Mouse (Mus musculus) G1E (cell line): ENCODE data around the gene Rbms1. TPM values are rescaled to one million over a fixed set of nuclear protein-coding genes. Genes with fewer than 3 reads are reported as not detected.
A peak's percentile ranks its signal among the peaks of the same experiment; 100 is the strongest.

Source experiments
- ATAC-seq: 2 replicates; pipeline ENCODE4 v1.8.0; 2016; ENCODE audit warnings: mild to moderate bottlenecking; ENCODE audit not compliant: insufficient number of reproducible peaks, poor library complexity, low FRiP score, severe bottlenecking; ENCODE audit errors: extremely low read depth
- DNase-seq: peaks from one replicate; pipeline ENCODE4 v3.0.0; 2012; ENCODE audit warnings: low spot score
- H3K27me3 ChIP-seq: 2 replicates; pipeline ENCODE4 v1.6.1; 2012; ENCODE audit warnings: mild to moderate bottlenecking, low read length, inconsistent platforms; ENCODE audit not compliant: insufficient read depth
- H3K36me3 ChIP-seq: replicated peaks from 2 replicates; pipeline ENCODE3; 2012; ENCODE audit warnings: mild to moderate bottlenecking, inconsistent platforms
- H3K4me1 ChIP-seq: 2 replicates; pipeline ENCODE4 v1.6.1; 2012; ENCODE audit warnings: low read depth, low read length, inconsistent platforms, mixed read lengths; ENCODE audit not compliant: insufficient read depth
- H3K4me3 ChIP-seq: 2 replicates; pipeline ENCODE4 v1.5.1; 2012; ENCODE audit warnings: low read depth, mild to moderate bottlenecking, inconsistent platforms, low read length, moderate library complexity, mixed read lengths
- H3K9me3 ChIP-seq: replicated peaks from 2 replicates; pipeline ENCODE4 v1.6.1; 2012; ENCODE audit warnings: inconsistent platforms
- CTCF ChIP-seq: IDR thresholded peaks from 2 replicates; pipeline ENCODE4 v1.5.1; 2012; ENCODE audit warnings: low read depth, low read length, inconsistent platforms, mixed read lengths
- GATA1 ChIP-seq: IDR thresholded peaks from 2 replicates; pipeline ENCODE4 v1.6.1; 2012; ENCODE audit warnings: borderline replicate concordance, low read length, inconsistent platforms, mixed read lengths
- GATA2 ChIP-seq: IDR thresholded peaks from 2 replicates; pipeline ENCODE4 v1.6.1; 2012; ENCODE audit warnings: low read depth, low read length, inconsistent platforms, borderline replicate concordance
- POLR2AphosphoS5 ChIP-seq: IDR thresholded peaks from 2 replicates; pipeline ENCODE4 v1.6.1; 2012; ENCODE audit warnings: low read depth, low read length, inconsistent platforms; ENCODE audit not compliant: insufficient replicate concordance
- TAL1 ChIP-seq: conservative IDR thresholded peaks from 2 replicates; pipeline ENCODE4 v1.6.1; 2012; ENCODE audit warnings: low read depth, low read length, inconsistent platforms, mixed read lengths
- polyA plus RNA-seq: library from polyadenylated mRNA; stranded (reverse); fragments of >175 nt; gene quantifications from 2 replicates; pipeline ENCODE4 v1.2.3, GENCODE M21; 2012
- total RNA-seq, 2 experiments: library from RNA; stranded (forward) in 1 of 2; stranded (reverse) in 1 of 2; fragments of 200-1000 nt in 1 of 2; fragments of >200 nt in 1 of 2; fragmentation: Nextera tagmentation in 1 of 2; gene quantifications; 2 replicates each; pipeline ENCODE4 v1.2.3; 2014 to 2017

Gene Rbms1
- total and polyA plus RNA-seq, 3 experiments = 61.7 to 109 (median 99.6) TPM

DNA sequence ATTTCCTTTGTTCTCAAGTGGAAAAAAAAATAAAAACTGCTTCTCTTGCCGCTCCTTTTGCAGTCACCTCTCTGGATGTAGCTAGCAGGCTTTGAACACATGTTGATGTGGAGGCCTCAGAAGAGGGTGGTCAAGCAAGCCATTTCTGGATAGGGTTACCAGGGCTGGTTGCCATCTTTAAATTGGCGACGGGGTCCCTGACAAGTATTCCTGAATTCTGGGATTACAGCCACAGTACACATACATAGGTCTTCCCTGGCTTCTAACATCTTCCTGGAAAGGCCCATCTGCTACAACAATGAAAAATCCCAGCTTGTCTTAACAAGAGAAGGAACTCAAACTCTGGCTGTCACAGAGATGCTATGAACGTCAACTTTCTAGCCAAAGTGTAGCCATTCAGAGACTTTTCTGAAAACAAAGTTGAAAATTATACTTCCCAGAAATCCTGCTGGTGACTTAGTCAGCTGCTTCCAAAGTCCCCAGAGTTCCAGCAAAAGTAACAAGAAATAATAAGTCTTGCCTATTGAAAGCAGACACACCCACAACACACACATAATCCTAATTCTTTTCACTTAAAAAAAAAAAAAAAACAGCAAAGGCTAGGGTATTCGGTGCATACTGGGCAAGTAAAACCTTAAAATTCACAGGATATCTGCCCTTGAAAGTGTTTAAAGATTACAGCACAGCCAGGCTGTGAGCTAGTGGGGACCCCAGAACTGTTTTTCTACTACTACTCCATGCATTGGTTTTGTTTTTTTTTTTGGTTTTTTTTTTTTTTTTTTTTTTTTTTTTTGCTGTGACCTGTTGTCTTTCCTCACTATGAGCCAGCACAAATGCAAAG, 80.6 kb downstream of the Rbms1 start:
- Histone ChIP-seq H3K27me3 (no peaks in the 10 kb centered on the region), H3K36me3 (peaks cover 14% of the 10 kb centered on the region), H3K9me3 (no peaks in the 10 kb centered on the region), H3K4me3 (no peak overlapping the region), H3K4me1 (peaks cover 53% of the 10 kb centered on the region)
- DNase-seq (no peak), ATAC-seq (no peak)
- no peak for TF ChIP-seq GATA1
- no peak for TF ChIP-seq GATA2
- TF ChIP-seq TAL1 = no peak
- TF ChIP-seq POLR2AphosphoS5 = no peak
- TF ChIP-seq CTCF = no peak

DNA sequence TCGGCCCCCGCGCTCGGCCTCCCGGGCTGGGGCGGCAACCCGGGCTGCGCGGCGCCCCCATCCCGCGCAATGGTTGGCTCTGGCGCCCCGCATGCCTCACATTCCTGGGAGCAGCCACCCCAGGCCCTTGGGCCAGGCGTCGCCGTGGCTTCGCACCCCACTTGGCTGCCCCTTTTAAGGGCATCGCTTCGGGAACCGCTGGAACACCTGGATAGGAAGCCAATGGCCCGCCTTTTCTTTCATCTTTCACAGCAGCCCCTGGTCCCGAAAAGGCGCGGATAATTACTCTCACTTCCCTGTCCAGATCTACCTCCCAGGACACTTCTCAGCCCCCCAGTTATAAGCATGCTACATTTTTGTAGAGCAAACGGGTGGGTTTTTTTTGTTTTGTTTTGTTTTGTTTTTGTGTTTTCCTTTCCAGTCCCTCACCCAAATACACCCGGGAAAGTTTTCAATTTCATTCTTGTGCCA, 81.4 kb downstream of the Rbms1 start:
- Histone ChIP-seq H3K27me3 (no peaks in the 10 kb centered on the region), H3K4me1 (peaks cover 61% of the 10 kb centered on the region), H3K9me3 (no peaks in the 10 kb centered on the region), H3K4me3 (peak overlapping the region; percentile 93), H3K36me3 (peaks cover 19% of the 10 kb centered on the region)
- ATAC-seq (no peak), DNase-seq (no peak)
- no peak for TF ChIP-seq TAL1
- TF ChIP-seq GATA1 = no peak
- TF ChIP-seq GATA2 = no peak
- no peak for TF ChIP-seq POLR2AphosphoS5
- TF ChIP-seq CTCF = no peak

DNA sequence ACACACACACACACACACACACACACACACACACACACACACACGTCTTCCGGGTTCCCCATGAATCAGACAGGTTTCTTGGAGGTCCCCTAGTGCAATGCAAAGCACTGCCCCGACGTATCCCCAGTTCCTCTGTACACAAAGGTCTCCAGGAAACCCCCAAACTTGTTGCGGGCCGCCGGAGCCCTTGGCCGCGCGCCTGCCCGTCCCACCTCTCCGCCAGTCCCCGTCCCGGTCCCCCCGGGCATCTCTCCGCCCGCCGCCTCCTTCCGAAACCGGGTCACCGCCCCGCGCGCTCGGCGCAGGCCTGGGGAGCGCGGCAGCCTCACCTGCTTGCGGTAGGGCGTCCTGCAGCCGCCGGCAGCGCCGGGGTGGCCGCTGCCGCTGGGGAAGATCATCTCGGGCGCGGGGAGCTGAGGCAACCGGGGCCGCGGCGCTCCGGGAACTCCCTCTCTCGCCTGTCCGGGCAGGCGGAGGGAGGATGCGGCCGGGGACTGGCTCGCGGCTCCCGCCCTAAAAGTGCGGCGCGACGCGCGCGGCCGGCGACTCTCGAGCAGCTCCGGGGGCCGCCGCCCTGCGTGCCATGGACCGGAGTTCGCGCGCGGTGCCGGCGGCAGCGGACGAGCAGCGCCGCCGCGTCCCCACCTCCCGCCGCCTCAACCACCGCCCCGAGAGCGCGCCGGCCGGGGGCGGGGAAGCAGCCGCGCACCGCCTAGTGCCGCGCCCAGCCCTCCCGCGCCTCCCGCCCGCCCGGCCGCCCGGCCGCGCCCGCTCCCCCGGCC, 82.0 kb downstream of the Rbms1 start:
- Histone ChIP-seq H3K27me3 (no peaks in the 10 kb centered on the region), H3K9me3 (no peaks in the 10 kb centered on the region), H3K4me1 (peaks cover 66% of the 10 kb centered on the region), H3K36me3 (peaks cover 23% of the 10 kb centered on the region), H3K4me3 (peak overlapping the region; percentile 93)
- 0 out of 2 replicates have a peak, but pooled peaks have one; percentile 6 for ATAC-seq
- TF ChIP-seq GATA2 (no peak), TAL1 (no peak), CTCF (no peak), GATA1 (no peak), POLR2AphosphoS5 (no peak)
- DNase-seq = peak; percentile 58

DNA sequence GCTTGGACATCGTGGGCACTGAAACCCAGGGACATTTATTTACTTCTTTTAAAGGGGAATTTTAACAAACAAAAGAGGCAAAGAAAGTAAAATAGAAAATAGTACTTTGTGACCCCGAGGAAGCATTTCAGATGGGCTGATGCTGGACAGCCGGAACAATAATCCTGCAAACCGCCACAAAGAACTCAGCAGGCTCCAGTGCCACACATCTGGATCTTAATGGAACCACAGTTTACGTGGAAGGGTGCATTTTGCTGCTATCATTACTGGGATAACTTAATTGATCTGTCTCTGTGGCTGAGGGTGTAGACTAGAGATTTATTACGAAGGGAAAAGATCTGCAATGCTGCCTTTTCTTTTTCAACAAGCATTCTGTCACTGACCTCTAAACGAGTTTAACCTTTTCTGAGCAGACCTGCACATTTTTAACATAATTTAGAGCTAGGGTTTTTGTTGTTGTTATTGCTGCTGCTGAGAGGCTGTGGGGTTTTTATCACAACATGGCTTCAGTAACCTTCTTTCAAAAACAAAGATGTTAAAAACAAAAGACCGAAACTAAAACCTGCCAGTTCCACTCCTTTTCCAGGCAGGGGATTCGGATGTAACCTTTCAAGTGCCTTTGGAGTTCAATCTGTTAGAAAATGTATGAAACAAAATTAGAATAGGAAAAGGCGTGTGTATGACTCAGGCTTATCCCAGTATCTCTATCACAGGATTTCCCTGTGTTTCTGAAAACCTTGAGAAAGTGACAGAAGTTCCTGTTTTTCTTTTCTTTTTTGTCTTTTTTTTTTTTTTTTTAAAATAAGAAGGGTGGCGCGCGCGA, 82.8 kb downstream of the Rbms1 start:
- Histone ChIP-seq H3K36me3 (peaks cover 24% of the 10 kb centered on the region), H3K27me3 (no peaks in the 10 kb centered on the region), H3K9me3 (no peaks in the 10 kb centered on the region), H3K4me1 (peaks cover 74% of the 10 kb centered on the region), H3K4me3 (peak overlapping the region; percentile 93)
- ATAC-seq (no peak), DNase-seq (no peak)
- no peak for TF ChIP-seq TAL1
- TF ChIP-seq GATA2 = no peak
- TF ChIP-seq POLR2AphosphoS5 = no peak
- TF ChIP-seq CTCF = no peak
- TF ChIP-seq GATA1 = no peak

DNA sequence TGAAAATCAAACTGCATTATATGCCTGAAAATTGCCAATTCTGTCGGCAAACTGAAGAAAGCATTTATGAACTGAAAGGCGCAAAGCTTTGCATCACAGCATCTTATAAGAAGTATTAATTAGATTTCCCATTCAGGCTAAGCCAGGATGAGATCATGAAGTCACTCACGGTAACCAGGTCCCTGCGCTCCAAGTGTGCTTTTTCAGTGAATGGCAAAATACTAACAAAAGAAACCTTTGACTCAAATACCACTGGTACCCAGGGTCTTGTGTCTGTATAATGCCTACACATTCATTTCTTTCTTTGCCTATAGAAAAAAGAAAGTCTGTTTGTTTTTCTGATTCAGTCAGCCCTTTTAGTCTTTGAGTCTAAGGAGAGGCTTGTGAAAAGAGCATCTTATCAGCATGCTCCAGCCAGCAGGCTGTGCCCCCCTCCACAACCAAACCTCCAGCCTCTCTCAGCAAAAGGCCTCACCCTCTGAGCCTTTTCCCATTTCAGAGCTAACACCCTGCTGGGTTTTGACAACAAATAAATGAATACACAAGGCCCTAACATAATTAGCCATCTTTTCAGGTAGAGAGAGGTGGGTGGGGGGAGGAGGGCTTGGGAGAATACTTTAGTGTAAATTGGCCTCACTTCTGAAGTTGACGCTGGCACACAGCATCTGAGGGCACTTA, 83.7 kb downstream of the Rbms1 start:
- H3K27me3 ChIP-seq = no peaks in the 10 kb centered on the region
- TF ChIP-seq CTCF (no peak), POLR2AphosphoS5 (no peak), TAL1 (peak; percentile 72), GATA2 (no peak), GATA1 (no peak)
- no peaks in the 10 kb centered on the region for H3K9me3 ChIP-seq
- peaks cover 79% of the 10 kb centered on the region for H3K4me1 ChIP-seq
- H3K36me3 ChIP-seq = peaks cover 30% of the 10 kb centered on the region
- no peak for DNase-seq
- H3K4me3 ChIP-seq = peak overlapping the region; percentile 93; the same call in 1 of the 2 replicates
- peak; percentile 76 for ATAC-seq
